Mouse (Mus musculus) midbrain, embryonic 11.5 days (tissue): Measurements from ENCODE around the gene Slc23a4. TPM values are rescaled to one million over a fixed set of nuclear protein-coding genes. Genes with fewer than 3 reads are reported as not detected.

Source experiments
- ATAC-seq: fragments of 200-750 bp; cut with Nextera tagmentation; 2 replicates; pipeline ENCODE4 v1.8.0; 2017; ENCODE audit warnings: moderate TSS enrichment, moderate library complexity; ENCODE audit not compliant: low FRiP score
- DNase-seq: peaks from one replicate; pipeline ENCODE4 v3.0.0; 2015; ENCODE audit warnings: low spot score; ENCODE audit errors: missing footprints
- H3K27ac ChIP-seq: fragments of 300-500 bp; sonication (generic); 2 replicates; pipeline ENCODE4 v1.5.1; 2014; ENCODE audit warnings: low read depth, low read length
- H3K27me3 ChIP-seq: fragments of 300-500 bp; sonication (generic); 2 replicates; pipeline ENCODE4 v1.6.1; 2014; ENCODE audit warnings: mild to moderate bottlenecking, low read length, moderate library complexity, mixed read lengths; ENCODE audit not compliant: control insufficient read depth, insufficient read depth
- H3K36me3 ChIP-seq: fragments of 300-500 bp; sonication (generic); 2 replicates; pipeline ENCODE4 v1.6.1; 2014; ENCODE audit warnings: mild to moderate bottlenecking, low read length, moderate library complexity, mixed read lengths; ENCODE audit not compliant: control insufficient read depth, insufficient read depth
- H3K4me1 ChIP-seq: fragments of 300-500 bp; sonication (generic); 2 replicates; pipeline ENCODE4 v1.6.1; 2014; ENCODE audit warnings: low read length; ENCODE audit not compliant: control insufficient read depth, insufficient read depth
- H3K4me2 ChIP-seq: fragments of 300-500 bp; sonication (generic); 2 replicates; pipeline ENCODE4 v1.6.1; 2014; ENCODE audit warnings: mild to moderate bottlenecking, moderate library complexity
- H3K4me3 ChIP-seq: fragments of 300-500 bp; sonication (generic); 2 replicates; pipeline ENCODE4 v1.5.1; 2014; ENCODE audit warnings: low read depth, low read length
- H3K9ac ChIP-seq: fragments of 300-500 bp; sonication (generic); 2 replicates; pipeline ENCODE4 v1.6.1; 2014; ENCODE audit warnings: low read length
- H3K9me3 ChIP-seq: fragments of 300-500 bp; sonication (generic); 2 replicates; pipeline ENCODE4 v1.6.1; 2016; ENCODE audit warnings: low read length; ENCODE audit not compliant: control insufficient read depth
- WGBS: fragments of 180-500 bp; shearing (Covaris S2); extraction: QIAGEN DNeasy Blood & Tissue Kit; methylation state at CpG from one replicate; pipeline ENCODE4 v1.1.7; 2014; 5-methylcytosine and 5-hydroxymethylcytosine counted together
- polyA plus RNA-seq: library from polyadenylated mRNA; unstranded; fragments of >200 nt; fragmentation: Nextera tagmentation; extraction: Ambion mirVana; gene quantifications from 2 replicates; pipeline ENCODE4 v1.2.1, GENCODE M21; 2014

The Slc23a4 gene
- polyA plus RNA-seq, 1 experiment from 2014 or later = 0.34 TPM

- H3K27ac ChIP-seq = no peak overlapping the region
- H3K9ac ChIP-seq = no peak overlapping the region
- no peak overlapping the region for H3K4me2 ChIP-seq
- DNase-seq = no peak
- H3K27me3 ChIP-seq = no peaks in the 10 kb centered on the region
- WGBS = 88% methylated on average over 10 of the region's 10 CpGs
- no peaks in the 10 kb centered on the region for H3K9me3 ChIP-seq
- peaks cover 11% of the 10 kb centered on the region; the same call in 1 of the 2 replicates for H3K36me3 ChIP-seq
- H3K4me3 ChIP-seq = no peak overlapping the region
- no peak for ATAC-seq
- no peaks in the 10 kb centered on the region; the same call in 1 of the 2 replicates for H3K4me1 ChIP-seq
Measured at GRCm38 (mm10) chr6:34903851-34904250, 84.4 kb downstream of the Slc23a4 start.

GRCm38 (mm10) chr6:34903441-34903840 is 84.8 kb downstream of the Slc23a4 start:
- Histone ChIP-seq H3K36me3 (peaks cover 11% of the 10 kb centered on the region; the same call in 1 of the 2 replicates), H3K4me3 (no peak overlapping the region), H3K27ac (no peak overlapping the region), H3K9me3 (no peaks in the 10 kb centered on the region), H3K4me1 (no peaks in the 10 kb centered on the region; the same call in 1 of the 2 replicates), H3K27me3 (no peaks in the 10 kb centered on the region), H3K4me2 (no peak overlapping the region), H3K9ac (no peak overlapping the region)
- WGBS = 85% methylated on average over 5 of the region's 5 CpGs
- ATAC-seq = no peak
- no peak for DNase-seq

GRCm38 (mm10) chr6:34902578-34902977 is 85.6 kb downstream of the Slc23a4 start:
- Histone ChIP-seq H3K9ac (no peak overlapping the region), H3K4me2 (no peak overlapping the region), H3K27ac (no peak overlapping the region), H3K9me3 (no peaks in the 10 kb centered on the region), H3K36me3 (peaks cover 11% of the 10 kb centered on the region; the same call in 1 of the 2 replicates), H3K4me3 (no peak overlapping the region), H3K27me3 (no peaks in the 10 kb centered on the region), H3K4me1 (no peaks in the 10 kb centered on the region; the same call in 1 of the 2 replicates)
- 90% methylated on average over 7 of the region's 7 CpGs for WGBS
- DNase-seq (no peak), ATAC-seq (no peak)

- no peak overlapping the region for H3K4me3 ChIP-seq
- no peak for DNase-seq
- no peak overlapping the region for H3K4me2 ChIP-seq
- H3K27ac ChIP-seq = no peak overlapping the region
- peaks cover 11% of the 10 kb centered on the region; the same call in 1 of the 2 replicates for H3K36me3 ChIP-seq
- H3K4me1 ChIP-seq = no peaks in the 10 kb centered on the region; the same call in 1 of the 2 replicates
- 69% methylated on average over 9 of the region's 9 CpGs for WGBS
- peak; percentile 50; the same call in 1 of the 2 replicates for ATAC-seq
- H3K9me3 ChIP-seq = no peaks in the 10 kb centered on the region
- no peak overlapping the region for H3K9ac ChIP-seq
- no peaks in the 10 kb centered on the region for H3K27me3 ChIP-seq
Measured at GRCm38 (mm10) chr6:34901911-34902444, 86.2 kb downstream of the Slc23a4 start.

GRCm38 (mm10) chr6:34900990-34901389 is 87.2 kb downstream of the Slc23a4 start:
- no peak overlapping the region for H3K9ac ChIP-seq
- peaks cover 8% of the 10 kb centered on the region; the same call in 1 of the 2 replicates for H3K36me3 ChIP-seq
- H3K4me3 ChIP-seq = no peak overlapping the region
- no peak overlapping the region for H3K4me2 ChIP-seq
- H3K9me3 ChIP-seq = no peaks in the 10 kb centered on the region
- DNase-seq (no peak), ATAC-seq (no peak)
- H3K27me3 ChIP-seq = no peaks in the 10 kb centered on the region
- H3K27ac ChIP-seq = no peak overlapping the region
- peaks cover 4% of the 10 kb centered on the region for H3K4me1 ChIP-seq
- 78% methylated on average over 2 of the region's 2 CpGs for WGBS

- H3K4me1 ChIP-seq = peaks cover 4% of the 10 kb centered on the region
- H3K9me3 ChIP-seq = no peaks in the 10 kb centered on the region
- no peaks in the 10 kb centered on the region for H3K27me3 ChIP-seq
- DNase-seq = no peak
- H3K4me3 ChIP-seq = no peak overlapping the region
- ATAC-seq = no peak
- no peak overlapping the region for H3K9ac ChIP-seq
- no peak overlapping the region for H3K4me2 ChIP-seq
- H3K36me3 ChIP-seq = peaks cover 17% of the 10 kb centered on the region
- H3K27ac ChIP-seq = no peak overlapping the region
- WGBS = 95% methylated on average over 2 of the region's 2 CpGs
Measured at GRCm38 (mm10) chr6:34899127-34899526, 89.1 kb downstream of the Slc23a4 start.

GRCm38 (mm10) chr6:34896168-34896780 is 91.9 kb downstream of the Slc23a4 start:
- Histone ChIP-seq H3K4me1 (peaks cover 4% of the 10 kb centered on the region; the same call in 1 of the 2 replicates), H3K9ac (no peak overlapping the region), H3K4me2 (no peak overlapping the region), H3K27me3 (no peaks in the 10 kb centered on the region), H3K9me3 (no peaks in the 10 kb centered on the region), H3K36me3 (peaks cover 21% of the 10 kb centered on the region), H3K27ac (no peak overlapping the region), H3K4me3 (no peak overlapping the region)
- ATAC-seq = peak; percentile 40; the same call in 1 of the 2 replicates
- peak; percentile 85 for DNase-seq
- WGBS = 56% methylated on average over 16 of the region's 16 CpGs

- ATAC-seq = no peak
- peaks cover 27% of the 10 kb centered on the region for H3K36me3 ChIP-seq
- H3K4me3 ChIP-seq = no peak overlapping the region
- no peak overlapping the region for H3K4me2 ChIP-seq
- no peak overlapping the region for H3K9ac ChIP-seq
- WGBS = 88% methylated on average over 7 of the region's 7 CpGs
- no peaks in the 10 kb centered on the region for H3K27me3 ChIP-seq
- no peaks in the 10 kb centered on the region for H3K9me3 ChIP-seq
- H3K4me1 ChIP-seq = peaks cover 4% of the 10 kb centered on the region; the same call in 1 of the 2 replicates
- DNase-seq = no peak
- no peak overlapping the region for H3K27ac ChIP-seq
Measured at GRCm38 (mm10) chr6:34895569-34895968, 92.6 kb downstream of the Slc23a4 start.
